Mouse (Mus musculus): ENCODE data around the gene Cldn5. TPM values are rescaled to one million over a fixed set of nuclear protein-coding genes. Genes with fewer than 3 reads are reported as not detected.

The Cldn5 gene
- polyA plus RNA-seq, 1 experiment from 2014 or later, result 16.4 TPM

GRCm38 (mm10) chr16:18751101-18751500 lies 25.5 kb upstream of the Cldn5 start:
- Histone ChIP-seq H3K4me2 (ENCODE audit: low read depth, severe bottlenecking) (no peak overlapping the region), H3K4me3 (ENCODE audit: low read depth, low read length) (no peak overlapping the region), H3K27me3 (ENCODE audit: control insufficient read depth, insufficient read depth, low read length) (no peaks in the 10 kb centered on the region), H3K9ac (ENCODE audit: low read length) (no peak overlapping the region), H3K36me3 (ENCODE audit: control insufficient read depth, insufficient read depth, low read length) (no peaks in the 10 kb centered on the region), H3K4me1 (ENCODE audit: control insufficient read depth, insufficient read depth, low read length) (no peaks in the 10 kb centered on the region), H3K27ac (replicated peaks; ENCODE audit: low read depth, low read length) (no peak overlapping the region), H3K9me3 (ENCODE audit: control insufficient read depth, low read length) (no peaks in the 10 kb centered on the region)
- DNase-seq (ENCODE audit: low spot score), result no peak
- WGBS, result 82% methylated on average over 11 of the region's 11 CpGs
- ATAC-seq (ENCODE audit: insufficient number of reproducible peaks, low FRiP score, low TSS enrichment, low read depth), result no peak

- H3K9ac ChIP-seq (ENCODE audit: low read length), result no peak overlapping the region
- no peaks in the 10 kb centered on the region for H3K9me3 ChIP-seq (ENCODE audit: control insufficient read depth, low read length)
- ATAC-seq (ENCODE audit: insufficient number of reproducible peaks, low FRiP score, low TSS enrichment, low read depth) (no peak), DNase-seq (ENCODE audit: low spot score) (no peak)
- H3K4me2 ChIP-seq (ENCODE audit: low read depth, severe bottlenecking), result no peak overlapping the region
- H3K27me3 ChIP-seq (ENCODE audit: control insufficient read depth, insufficient read depth, low read length), result no peaks in the 10 kb centered on the region
- H3K36me3 ChIP-seq (ENCODE audit: control insufficient read depth, insufficient read depth, low read length), result no peaks in the 10 kb centered on the region
- H3K27ac ChIP-seq (replicated peaks; ENCODE audit: low read depth, low read length), result no peak overlapping the region
- 87% methylated on average over 10 of the region's 10 CpGs for WGBS
- H3K4me3 ChIP-seq (ENCODE audit: low read depth, low read length), result no peak overlapping the region
- no peaks in the 10 kb centered on the region for H3K4me1 ChIP-seq (ENCODE audit: control insufficient read depth, insufficient read depth, low read length)
These were observed 24.7 kb upstream of the Cldn5 start for GRCm38 (mm10) chr16:18751885-18752499.

- Histone ChIP-seq H3K27ac (replicated peaks; ENCODE audit: low read depth, low read length) (no peak overlapping the region), H3K4me1 (ENCODE audit: control insufficient read depth, insufficient read depth, low read length) (no peaks in the 10 kb centered on the region), H3K27me3 (ENCODE audit: control insufficient read depth, insufficient read depth, low read length) (no peaks in the 10 kb centered on the region), H3K4me2 (ENCODE audit: low read depth, severe bottlenecking) (no peak overlapping the region), H3K4me3 (ENCODE audit: low read depth, low read length) (no peak overlapping the region), H3K36me3 (ENCODE audit: control insufficient read depth, insufficient read depth, low read length) (no peaks in the 10 kb centered on the region), H3K9ac (ENCODE audit: low read length) (no peak overlapping the region), H3K9me3 (ENCODE audit: control insufficient read depth, low read length) (no peaks in the 10 kb centered on the region)
- ATAC-seq (ENCODE audit: insufficient number of reproducible peaks, low FRiP score, low TSS enrichment, low read depth), result no peak
- WGBS, result 89% methylated on average over 4 of the region's 4 CpGs
- DNase-seq (ENCODE audit: low spot score), result no peak
These were observed 14.9 kb upstream of the Cldn5 start for GRCm38 (mm10) chr16:18761734-18762133.

DNA sequence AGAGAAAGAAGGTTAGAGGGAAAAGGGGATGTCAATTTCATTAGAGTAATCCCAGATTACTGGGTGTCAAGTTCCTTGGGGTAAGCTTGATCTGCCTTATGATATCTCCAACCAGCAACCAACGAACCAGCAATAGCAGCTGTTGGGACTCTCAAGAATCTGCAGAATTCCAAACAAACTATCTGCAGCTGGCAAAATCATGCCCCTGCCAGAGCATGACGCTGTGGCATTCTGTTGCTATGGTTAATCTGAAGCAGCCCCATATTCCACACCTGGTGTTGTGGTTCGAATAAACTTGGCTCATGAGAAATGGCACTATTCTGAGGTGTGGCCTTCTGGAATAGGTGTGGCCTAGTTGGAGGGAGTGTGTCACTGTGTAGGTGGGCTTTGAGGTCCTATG lies 13.7 kb upstream of the Cldn5 start:
- ATAC-seq (ENCODE audit: insufficient number of reproducible peaks, low FRiP score, low TSS enrichment, low read depth) (no peak), DNase-seq (ENCODE audit: low spot score) (no peak)
- Histone ChIP-seq H3K27ac (replicated peaks; ENCODE audit: low read depth, low read length) (no peak overlapping the region), H3K4me2 (ENCODE audit: low read depth, severe bottlenecking) (no peak overlapping the region), H3K9me3 (ENCODE audit: control insufficient read depth, low read length) (no peaks in the 10 kb centered on the region), H3K9ac (ENCODE audit: low read length) (no peak overlapping the region), H3K27me3 (ENCODE audit: control insufficient read depth, insufficient read depth, low read length) (no peaks in the 10 kb centered on the region), H3K4me3 (ENCODE audit: low read depth, low read length) (no peak overlapping the region), H3K4me1 (ENCODE audit: control insufficient read depth, insufficient read depth, low read length) (no peaks in the 10 kb centered on the region), H3K36me3 (ENCODE audit: control insufficient read depth, insufficient read depth, low read length) (no peaks in the 10 kb centered on the region)
- 73% methylated on average over 3 of the region's 3 CpGs for WGBS

DNA sequence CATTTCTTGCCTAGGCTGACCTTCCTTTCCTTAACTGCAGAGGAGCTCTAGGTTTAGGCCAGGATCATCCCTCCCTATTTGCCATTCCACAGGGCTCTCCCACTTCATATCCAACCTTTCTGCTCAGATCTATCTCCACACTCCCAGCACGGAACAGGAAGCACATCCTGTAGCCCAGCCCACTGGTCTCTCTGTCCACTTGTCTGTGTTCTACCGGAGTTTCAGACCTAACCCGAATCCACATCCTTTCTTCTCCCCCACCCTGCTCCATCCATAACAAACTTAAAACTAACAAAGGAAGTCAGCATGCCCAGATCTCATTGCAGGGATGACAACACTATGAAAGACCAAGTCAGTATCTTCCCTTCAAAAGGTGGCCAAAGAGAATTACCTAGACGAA lies 10.3 kb upstream of the Cldn5 start:
- 74% methylated on average over 4 of the region's 4 CpGs for WGBS

GRCm38 (mm10) chr16:18769501-18769900 lies 7.1 kb upstream of the Cldn5 start:
- DNase-seq (ENCODE audit: low spot score) (no peak), ATAC-seq (ENCODE audit: insufficient number of reproducible peaks, low FRiP score, low TSS enrichment, low read depth) (no peak)
- Histone ChIP-seq H3K27me3 (ENCODE audit: control insufficient read depth, insufficient read depth, low read length) (no peaks in the 10 kb centered on the region), H3K9ac (ENCODE audit: low read length) (no peak overlapping the region), H3K36me3 (ENCODE audit: control insufficient read depth, insufficient read depth, low read length) (no peaks in the 10 kb centered on the region), H3K4me1 (ENCODE audit: control insufficient read depth, insufficient read depth, low read length) (no peaks in the 10 kb centered on the region), H3K27ac (replicated peaks; ENCODE audit: low read depth, low read length) (no peak overlapping the region), H3K4me3 (ENCODE audit: low read depth, low read length) (no peak overlapping the region), H3K9me3 (ENCODE audit: control insufficient read depth, low read length) (no peaks in the 10 kb centered on the region), H3K4me2 (ENCODE audit: low read depth, severe bottlenecking) (no peak overlapping the region)
- WGBS, result 70% methylated on average over 1 of the region's 1 CpGs

More for the DNA sequence above, 10.3 kb upstream of the Cldn5 start:
- Histone ChIP-seq H3K9ac (ENCODE audit: low read length) (no peak overlapping the region), H3K4me1 (ENCODE audit: control insufficient read depth, insufficient read depth, low read length) (no peaks in the 10 kb centered on the region), H3K27me3 (ENCODE audit: control insufficient read depth, insufficient read depth, low read length) (no peaks in the 10 kb centered on the region), H3K9me3 (ENCODE audit: control insufficient read depth, low read length) (no peaks in the 10 kb centered on the region), H3K4me2 (ENCODE audit: low read depth, severe bottlenecking) (no peak overlapping the region), H3K36me3 (ENCODE audit: control insufficient read depth, insufficient read depth, low read length) (no peaks in the 10 kb centered on the region), H3K27ac (replicated peaks; ENCODE audit: low read depth, low read length) (no peak overlapping the region), H3K4me3 (ENCODE audit: low read depth, low read length) (no peak overlapping the region)
- no peak for ATAC-seq (ENCODE audit: insufficient number of reproducible peaks, low FRiP score, low TSS enrichment, low read depth)
- no peak for DNase-seq (ENCODE audit: low spot score)

DNA sequence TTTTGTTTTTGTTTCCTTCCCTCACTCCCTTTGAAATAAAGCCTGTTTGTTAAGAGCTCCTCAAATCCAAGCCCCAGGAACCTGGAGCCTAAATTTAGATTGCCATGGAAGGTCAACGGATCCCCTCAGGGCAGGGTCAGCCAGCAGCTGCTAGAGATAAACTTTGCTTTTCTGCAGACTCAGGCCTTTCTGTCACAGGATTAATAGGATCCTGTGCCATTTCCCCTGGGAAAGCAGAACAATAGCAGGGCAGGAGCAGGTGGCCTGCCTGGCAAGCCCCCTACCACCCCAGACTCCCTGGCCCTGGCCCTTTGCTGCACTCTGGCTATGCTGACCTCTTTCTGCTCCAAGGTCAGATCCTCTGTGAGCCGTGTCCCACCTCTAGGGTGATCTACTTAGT lies 2.7 kb upstream of the Cldn5 start:
- H3K27ac ChIP-seq (replicated peaks; ENCODE audit: low read depth, low read length), result no peak overlapping the region
- peaks cover 41% of the 10 kb centered on the region for H3K27me3 ChIP-seq (ENCODE audit: control insufficient read depth, insufficient read depth, low read length)
- H3K36me3 ChIP-seq (ENCODE audit: control insufficient read depth, insufficient read depth, low read length), result no peaks in the 10 kb centered on the region
- DNase-seq (ENCODE audit: low spot score), result no peak
- H3K4me1 ChIP-seq (ENCODE audit: control insufficient read depth, insufficient read depth, low read length), result peaks cover 9% of the 10 kb centered on the region; the same call in 1 of the 2 replicates
- H3K9ac ChIP-seq (ENCODE audit: low read length), result no peak overlapping the region
- no peak overlapping the region for H3K4me3 ChIP-seq (ENCODE audit: low read depth, low read length)
- no peak overlapping the region for H3K4me2 ChIP-seq (ENCODE audit: low read depth, severe bottlenecking)
- WGBS, result 31% methylated on average over 2 of the region's 2 CpGs
- H3K9me3 ChIP-seq (ENCODE audit: control insufficient read depth, low read length), result no peaks in the 10 kb centered on the region
- ATAC-seq (ENCODE audit: insufficient number of reproducible peaks, low FRiP score, low TSS enrichment, low read depth), result no peak

GRCm38 (mm10) chr16:18775621-18776555 lies 759 bp upstream of the Cldn5 start:
- WGBS, result 36% methylated on average over 18 of the region's 18 CpGs
- DNase-seq (ENCODE audit: low spot score) (peak; percentile 27), ATAC-seq (ENCODE audit: insufficient number of reproducible peaks, low FRiP score, low TSS enrichment, low read depth) (no peak)
- Histone ChIP-seq H3K4me1 (ENCODE audit: control insufficient read depth, insufficient read depth, low read length) (peaks cover 9% of the 10 kb centered on the region; the same call in 1 of the 2 replicates), H3K9ac (ENCODE audit: low read length) (no peak overlapping the region), H3K27ac (replicated peaks; ENCODE audit: low read depth, low read length) (no peak overlapping the region), H3K36me3 (ENCODE audit: control insufficient read depth, insufficient read depth, low read length) (peaks cover 6% of the 10 kb centered on the region; the same call in 1 of the 2 replicates), H3K9me3 (ENCODE audit: control insufficient read depth, low read length) (no peaks in the 10 kb centered on the region), H3K4me3 (ENCODE audit: low read depth, low read length) (no peak overlapping the region), H3K27me3 (ENCODE audit: control insufficient read depth, insufficient read depth, low read length) (peaks cover 48% of the 10 kb centered on the region), H3K4me2 (ENCODE audit: low read depth, severe bottlenecking) (no peak overlapping the region)

Data from limb, embryonic 11.5 days (tissue).